Mouse (Mus musculus) ES-E14 (cell line): ENCODE measurements around the gene Ppara.

Experiments
- CHD2 ChIP-seq: IDR thresholded peaks from 2 replicates; pipeline ENCODE4 v1.6.1; 2014; ENCODE audit warnings: mild to moderate bottlenecking, low read depth, low read length, inconsistent platforms
- HCFC1 ChIP-seq: IDR thresholded peaks from 2 replicates; pipeline ENCODE4 v1.6.1; 2012; ENCODE audit warnings: low read length, inconsistent platforms, borderline replicate concordance; ENCODE audit not compliant: insufficient read depth
- MAFK ChIP-seq: IDR thresholded peaks from 2 replicates; pipeline ENCODE4 v1.6.1; 2014; ENCODE audit warnings: mild to moderate bottlenecking, low read depth, low read length, inconsistent platforms; ENCODE audit not compliant: insufficient read depth
- ZC3H11A ChIP-seq: IDR thresholded peaks from 2 replicates; pipeline ENCODE4 v1.6.1; 2012; ENCODE audit warnings: low read depth, mild to moderate bottlenecking, inconsistent platforms, low read length, borderline replicate concordance

DNA sequence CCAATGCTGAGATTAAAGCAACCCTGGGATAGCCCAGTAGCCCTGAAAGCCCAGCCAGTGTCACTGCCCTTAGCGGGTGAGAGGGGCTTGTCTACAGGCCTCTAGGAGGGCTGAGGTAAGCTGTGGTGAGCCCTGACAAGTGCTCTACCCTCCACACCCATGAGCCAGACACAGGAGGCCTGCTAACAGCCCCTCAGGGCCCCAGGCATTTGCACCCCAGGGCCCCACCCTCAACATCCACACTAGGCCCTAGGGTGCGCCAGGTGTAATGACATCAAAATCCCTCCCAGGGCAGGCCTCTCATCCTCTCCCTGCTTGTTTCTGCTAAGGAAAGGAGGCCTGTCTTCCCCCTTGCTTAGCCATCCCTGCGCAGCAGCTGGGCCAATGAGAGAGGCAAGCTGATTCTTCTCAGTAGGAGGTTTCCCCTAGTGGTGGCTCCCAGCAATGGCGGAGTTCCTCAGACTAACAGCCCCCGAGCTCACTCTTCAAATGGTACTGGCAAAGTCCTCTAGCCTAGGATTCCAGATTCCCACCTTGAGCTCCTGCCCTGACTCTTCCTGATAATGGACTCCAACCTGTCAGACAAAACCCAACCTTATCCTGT is 22.1 kb upstream of the Ppara start:
- TF ChIP-seq HCFC1 (no peak), MAFK (no peak), ZC3H11A (no peak), CHD2 (no peak)
